ENCODE assay signal across 12 mouse cellular contexts in the genomic region with DNA sequence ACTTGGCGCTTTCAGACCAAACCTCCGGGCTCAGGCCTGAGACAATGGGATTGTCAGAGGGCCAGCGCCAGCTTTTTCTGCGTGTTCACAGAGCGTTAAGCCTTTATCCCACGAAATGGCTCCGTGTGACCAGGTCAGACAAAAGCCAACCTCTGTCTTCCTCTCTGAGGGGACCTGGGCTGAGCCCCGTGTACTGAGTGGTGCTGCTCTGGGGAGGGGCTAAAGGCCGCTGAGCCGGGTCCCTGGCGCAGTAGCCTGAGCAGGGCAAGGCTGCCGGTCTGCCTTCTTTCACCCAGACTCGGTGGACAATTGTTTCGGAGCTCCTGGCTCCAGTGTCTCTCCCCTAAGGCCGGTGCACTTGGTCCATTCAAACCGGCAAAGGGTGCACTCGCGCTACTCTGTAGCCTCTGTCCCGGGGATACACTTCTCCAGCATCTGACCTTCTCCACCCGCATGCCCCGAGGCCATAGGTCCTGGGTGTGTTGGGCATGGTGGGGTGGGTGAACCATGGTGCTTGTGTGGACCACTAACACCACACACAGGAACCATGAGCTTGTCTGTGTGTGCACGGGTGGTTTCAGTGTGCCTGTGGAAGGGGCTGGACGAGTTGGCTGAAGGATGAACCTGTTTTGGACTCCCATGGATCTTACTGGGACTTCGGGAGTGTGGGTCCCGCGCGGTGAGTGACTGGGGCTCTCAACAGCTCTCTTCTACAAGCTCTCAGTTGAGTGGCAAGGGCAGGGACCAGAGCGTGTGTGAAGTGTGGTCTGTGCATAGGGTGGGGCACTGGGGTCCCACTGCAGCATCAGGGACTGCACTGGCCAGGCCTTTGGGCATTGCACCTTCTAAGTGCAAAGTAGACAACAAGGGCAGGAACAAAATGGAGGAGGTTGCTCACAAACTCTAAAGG. TPM values are rescaled to one million over a fixed set of nuclear protein-coding genes. Genes with fewer than 3 reads are reported as not detected.
DNase-seq lines count a peak whose midpoint lies in the region; ATAC-seq and TF ChIP-seq lines count a peak whose summit lies in the region.
"Had no signal": no experiment of that assay in that cellular context is flagged by ENCODE, and none has a peak within 500 bp of the region (broad histone marks: within the 10 kb centered on the region; RNA-seq: fewer than 3 reads in every experiment).

No protein-coding gene starts in this region.

- H3K79me2 ChIP-seq in heart, adult 2 months (replicated peaks; ENCODE audit: control insufficient read depth, insufficient read depth, low read length), result no peaks in the 10 kb centered on the region

- H3K4me2 ChIP-seq in forebrain, embryonic 12.5 days, result peak overlapping the region; percentile 30
- peak overlapping the region; percentile 49 for H3K4me2 ChIP-seq in midbrain, embryonic 12.5 days (replicated peaks)
- H3K4me2 ChIP-seq: limb, embryonic 13.5 days had no signal

- peaks cover 100% of the 10 kb centered on the region for H3K27me3 ChIP-seq in heart, embryonic 10.5 days (ENCODE audit: insufficient read depth, poor library complexity, severe bottlenecking)
- H3K27me3 ChIP-seq in heart, adult 2 months (ENCODE audit: control insufficient read depth, insufficient read depth, low read length), result peaks cover 20% of the 10 kb centered on the region
- H3K27me3 ChIP-seq in ES-Bruce4 (ENCODE audit: control insufficient read depth, insufficient read depth, low read length, poor library complexity, severe bottlenecking), result no peaks in the 10 kb centered on the region
- peaks cover 95% of the 10 kb centered on the region for H3K27me3 ChIP-seq in forebrain, embryonic 12.5 days
- peaks cover 90% of the 10 kb centered on the region for H3K27me3 ChIP-seq in midbrain, embryonic 12.5 days

- peak overlapping the region; percentile 27; the same call in 1 of the 2 replicates for H3K4me3 ChIP-seq in heart, embryonic 10.5 days
- no peak overlapping the region for H3K4me3 ChIP-seq in heart, adult 2 months
- H3K4me3 ChIP-seq in ES-Bruce4 (ENCODE audit: low read depth, low read length), result peak overlapping the region; percentile 13; the same call in 1 of the 2 replicates
- peak overlapping the region; percentile 13; the same call in 1 of the 2 replicates for H3K4me3 ChIP-seq in forebrain, embryonic 12.5 days (replicated peaks)
- H3K4me3 ChIP-seq in midbrain, embryonic 12.5 days, result peak overlapping the region; percentile 28
- H3K4me3 ChIP-seq: limb, embryonic 13.5 days had no signal

- peak; percentile 44; the same call in 1 of the 2 replicates for ATAC-seq in forebrain, embryonic 12.5 days (ENCODE audit: low FRiP score)
- peak; percentile 75 for ATAC-seq in midbrain, embryonic 12.5 days (ENCODE audit: low FRiP score, low read depth)

- WGBS in heart, embryonic 10.5 days, result 4% methylated on average over 28 of the region's 28 CpGs
- 4% methylated on average over 28 of the region's 28 CpGs for WGBS in heart, adult 2 months
- WGBS in forebrain, embryonic 12.5 days, result 4% methylated on average over 28 of the region's 28 CpGs
- 3% methylated on average over 28 of the region's 28 CpGs for WGBS in midbrain, embryonic 12.5 days

- no peak for DNase-seq in heart, embryonic 10.5 days (ENCODE audit: low spot score)
- DNase-seq in heart, adult 2 months, result no peak
- no peak for DNase-seq in gastrocnemius, postnatal 25 days
- DNase-seq in cerebellum, adult 9-11 months, result no peak
- no peak for DNase-seq in spleen, postnatal 36 days (ENCODE audit: low spot score in 2 of 2)

- no peak for TF ChIP-seq CTCF in heart, adult 2 months (IDR thresholded peaks at IDR 0.05)
- TF ChIP-seq CTCF in ES-Bruce4 (IDR thresholded peaks at IDR 0.05; ENCODE audit: low read depth, low read length), result no peak

- no peaks in the 10 kb centered on the region for H3K36me3 ChIP-seq in heart, embryonic 10.5 days
- no peaks in the 10 kb centered on the region for H3K36me3 ChIP-seq in heart, adult 2 months (ENCODE audit: control insufficient read depth, insufficient read depth, low read length)
- H3K36me3 ChIP-seq in ES-Bruce4 (ENCODE audit: control insufficient read depth, insufficient read depth, low read length, poor library complexity, severe bottlenecking), result no peaks in the 10 kb centered on the region
- H3K36me3 ChIP-seq in forebrain, embryonic 12.5 days (replicated peaks), result no peaks in the 10 kb centered on the region
- no peaks in the 10 kb centered on the region for H3K36me3 ChIP-seq in midbrain, embryonic 12.5 days
- H3K36me3 ChIP-seq: limb, embryonic 13.5 days had no signal

- no peak overlapping the region for H3K27ac ChIP-seq in heart, embryonic 10.5 days
- H3K27ac ChIP-seq in heart, adult 2 months, result no peak overlapping the region
- no peak overlapping the region for H3K27ac ChIP-seq in ES-Bruce4 (ENCODE audit: insufficient read depth, low read length)
- H3K27ac ChIP-seq in forebrain, embryonic 12.5 days, result no peak overlapping the region
- peak overlapping the region; percentile 79 for H3K27ac ChIP-seq in midbrain, embryonic 12.5 days (replicated peaks)
- H3K27ac ChIP-seq: limb, embryonic 13.5 days had no signal

- TF ChIP-seq POLR2A in heart, adult 2 months (IDR thresholded peaks at IDR 0.05; ENCODE audit: insufficient read depth, low read depth, low read length), result no peak
- TF ChIP-seq POLR2A in ES-Bruce4 (IDR thresholded peaks at IDR 0.05; ENCODE audit: insufficient read depth, low read length), result no peak

- TF ChIP-seq EP300 in heart, adult 2 months (IDR thresholded peaks at IDR 0.05; ENCODE audit: insufficient read depth, low read depth, low read length), result no peak
- TF ChIP-seq EP300 in ES-Bruce4 (IDR thresholded peaks at IDR 0.05; ENCODE audit: insufficient read depth, low read depth, low read length), result no peak

- H3K9ac ChIP-seq in heart, adult 2 months (ENCODE audit: low read depth, low read length), result no peak overlapping the region
- no peak overlapping the region for H3K9ac ChIP-seq in ES-Bruce4 (ENCODE audit: low read depth, poor library complexity, severe bottlenecking)
- H3K9ac ChIP-seq in forebrain, embryonic 12.5 days, result no peak overlapping the region
- H3K9ac ChIP-seq in midbrain, embryonic 12.5 days (replicated peaks), result peak overlapping the region; percentile 7
- H3K9ac ChIP-seq: limb, embryonic 13.5 days had no signal

- intact Hi-C loops in heart, adult 2 months (cut with DNase I), result loop anchor here (10.0 kb wide), 1 partner anchor 260 kb away; no protein-coding TSS in a partner anchor

- H3K9me3 ChIP-seq in heart, embryonic 10.5 days, result no peaks in the 10 kb centered on the region
- no peaks in the 10 kb centered on the region for H3K9me3 ChIP-seq in ES-Bruce4 (replicated peaks; ENCODE audit: control insufficient read depth, insufficient read depth, low read length, poor library complexity, severe bottlenecking)
- H3K9me3 ChIP-seq in forebrain, embryonic 12.5 days, result no peaks in the 10 kb centered on the region
- no peaks in the 10 kb centered on the region for H3K9me3 ChIP-seq in midbrain, embryonic 12.5 days
- H3K9me3 ChIP-seq: limb, embryonic 13.5 days had no signal

- peaks cover 5% of the 10 kb centered on the region; the same call in 1 of the 2 replicates for H3K4me1 ChIP-seq in heart, embryonic 10.5 days
- no peaks in the 10 kb centered on the region for H3K4me1 ChIP-seq in heart, adult 2 months (ENCODE audit: control insufficient read depth, insufficient read depth, low read length)
- H3K4me1 ChIP-seq in ES-Bruce4 (ENCODE audit: control insufficient read depth, insufficient read depth, low read length), result no peaks in the 10 kb centered on the region
- H3K4me1 ChIP-seq in forebrain, embryonic 12.5 days, result peaks cover 16% of the 10 kb centered on the region
- peaks cover 16% of the 10 kb centered on the region; the same call in 1 of the 2 replicates for H3K4me1 ChIP-seq in midbrain, embryonic 12.5 days
- H3K4me1 ChIP-seq: limb, embryonic 13.5 days had no signal

RNA-seq across cellular contexts. Expression of a gene that starts 40.9 kb away (rescaled TPM):
- polyA plus RNA-seq in heart, embryonic 10.5 days (2016; fragmentation: Nextera tagmentation; extraction: Ambion mirVana), result not detected in 2 replicates
- total RNA-seq in heart, adult 2 months (2021), result under 1 TPM in 1 of 2 experiments, not detected in 1; 0.05 TPM
- polyA plus RNA-seq in heart, adult 2 months (2012; rRNA removed), result not detected in 2 replicates
- 1.4 and 1.6 TPM in 2 replicates for polyA plus RNA-seq in ES-Bruce4 (2011; ENCODE audit: insufficient read depth, insufficient read length, low read depth, missing spikeins)
- not detected in 2 replicates for polyA plus RNA-seq in forebrain, embryonic 12.5 days (2016; fragmentation: Nextera tagmentation; extraction: Ambion mirVana)
- polyA plus RNA-seq in midbrain, embryonic 12.5 days (2016; fragmentation: Nextera tagmentation; extraction: Ambion mirVana), result 1.5 and 2.1 TPM in 2 replicates
- under 1 TPM; 0.33 to 0.46 TPM for total RNA-seq in gastrocnemius, postnatal 25 days (2021)
- total RNA-seq: megakaryocyte, adult 5-6 weeks had no signal
- polyA plus RNA-seq: C2C12; limb, embryonic 13.5 days; spleen, adult 2 months had no signal

RNA-seq across cellular contexts. Expression of a gene that starts 53.4 kb away (rescaled TPM):
- polyA plus RNA-seq in heart, embryonic 10.5 days (2016; fragmentation: Nextera tagmentation; extraction: Ambion mirVana), result 38.7 and 39.6 TPM in 2 replicates
- total RNA-seq in heart, adult 2 months (2021), result 10 to 100 TPM; 17.3 to 17.5 TPM
- 17.3 and 23.7 TPM in 2 replicates for polyA plus RNA-seq in heart, adult 2 months (2012; rRNA removed)
- polyA plus RNA-seq in ES-Bruce4 (2011; ENCODE audit: insufficient read depth, insufficient read length, low read depth, missing spikeins), result 114 and 116 TPM in 2 replicates
- polyA plus RNA-seq in forebrain, embryonic 12.5 days (2016; fragmentation: Nextera tagmentation; extraction: Ambion mirVana), result 103 and 109 TPM in 2 replicates
- polyA plus RNA-seq in midbrain, embryonic 12.5 days (2016; fragmentation: Nextera tagmentation; extraction: Ambion mirVana), result 119 and 141 TPM in 2 replicates
- 10 to 100 TPM; 11.8 to 12.2 TPM for total RNA-seq in gastrocnemius, postnatal 25 days (2021)
